Mouse (Mus musculus): ENCODE measurements at regions not wholly inside any gene's neighbourhood (a gene's known extent, or its start where the extent isn't known, plus 50 kb on each side); places are given as distances from the start of the nearest gene placed in this dataset.

DNA sequence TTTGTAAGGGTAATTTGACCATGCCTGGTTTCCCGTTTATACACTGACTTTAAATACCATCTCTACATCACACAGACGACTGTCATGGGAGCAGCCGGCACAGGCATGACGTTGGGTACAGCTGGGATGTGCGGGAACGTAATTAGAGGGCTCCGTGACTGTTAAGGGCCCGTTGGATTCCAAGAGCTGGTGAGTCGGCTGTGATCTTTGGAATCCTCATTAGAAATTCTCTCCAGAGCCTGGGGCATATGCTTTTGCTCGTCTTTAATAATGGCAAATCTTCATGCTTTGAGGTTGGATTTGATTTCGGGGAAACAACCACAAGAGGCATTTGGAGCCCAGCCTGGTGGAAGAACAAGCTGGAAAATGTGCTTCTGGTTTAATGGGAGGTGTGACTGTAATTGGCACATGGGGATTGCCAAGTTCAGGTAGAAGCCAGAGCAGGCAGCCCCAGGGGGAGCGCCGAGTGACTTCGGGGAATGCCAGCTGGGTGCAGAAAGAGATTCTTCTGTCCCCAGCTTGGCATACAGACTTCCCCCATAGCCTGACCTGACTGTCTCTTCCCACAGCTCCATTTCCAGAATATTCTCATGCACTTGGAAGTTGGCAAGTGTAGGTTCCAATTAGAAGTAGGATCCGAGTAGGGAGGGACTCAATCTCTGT, 275.4 kb upstream of the 4930535I16Rik start:
- no peak overlapping the region for H3K9ac ChIP-seq (replicated peaks; ENCODE audit: low read length)
- H3K27me3 ChIP-seq (ENCODE audit: insufficient read depth, low read length), result no peaks in the 10 kb centered on the region
- H3K4me3 ChIP-seq (ENCODE audit: low read length), result no peak overlapping the region
- WGBS, result 43% methylated on average over 15 of the region's 15 CpGs
- ATAC-seq (no peak), DNase-seq (ENCODE audit: low spot score) (peak; percentile 20)
- peaks cover 5% of the 10 kb centered on the region; the same call in 1 of the 2 replicates for H3K4me1 ChIP-seq (ENCODE audit: insufficient read depth, low read length)
- no peaks in the 10 kb centered on the region for H3K9me3 ChIP-seq (ENCODE audit: low read length)
- no peak overlapping the region for H3K4me2 ChIP-seq (ENCODE audit: low read depth, low read length)
- no peak for TF ChIP-seq CTCF (IDR thresholded peaks at IDR 0.05; ENCODE audit: low read depth)
- H3K27ac ChIP-seq, result no peak overlapping the region
- H3K36me3 ChIP-seq (ENCODE audit: insufficient read depth, low read length), result no peaks in the 10 kb centered on the region

DNA sequence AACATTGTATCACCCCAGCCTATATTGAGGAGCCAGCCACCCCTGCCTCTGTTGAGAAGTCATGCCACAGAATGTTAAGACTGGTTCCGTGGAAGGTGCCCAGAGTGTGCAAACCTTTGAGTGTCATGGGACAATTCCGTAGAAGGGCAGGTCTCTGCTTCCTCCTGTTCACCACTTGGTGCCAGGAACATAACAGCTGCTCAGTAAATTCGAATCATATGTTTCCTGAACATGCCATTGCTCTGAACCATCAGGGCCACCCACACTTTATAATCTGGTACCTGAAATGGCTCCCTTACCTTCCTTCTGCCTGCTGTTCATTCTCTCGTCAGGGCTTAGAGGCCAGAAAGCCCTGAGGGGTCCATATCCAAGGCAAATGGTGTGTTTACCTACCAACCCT, 273.0 kb upstream of the 4930535I16Rik start:
- Histone ChIP-seq H3K9me3 (ENCODE audit: low read length) (no peaks in the 10 kb centered on the region), H3K4me1 (ENCODE audit: insufficient read depth, low read length) (no peaks in the 10 kb centered on the region), H3K27ac (no peak overlapping the region), H3K27me3 (ENCODE audit: insufficient read depth, low read length) (no peaks in the 10 kb centered on the region), H3K4me3 (ENCODE audit: low read length) (no peak overlapping the region), H3K4me2 (ENCODE audit: low read depth, low read length) (no peak overlapping the region), H3K9ac (replicated peaks; ENCODE audit: low read length) (no peak overlapping the region), H3K36me3 (ENCODE audit: insufficient read depth, low read length) (no peaks in the 10 kb centered on the region)
- ATAC-seq (no peak), DNase-seq (ENCODE audit: low spot score) (no peak)
- no peak for TF ChIP-seq CTCF (IDR thresholded peaks at IDR 0.05; ENCODE audit: low read depth)
- WGBS, result 77% methylated on average over 4 of the region's 4 CpGs

DNA sequence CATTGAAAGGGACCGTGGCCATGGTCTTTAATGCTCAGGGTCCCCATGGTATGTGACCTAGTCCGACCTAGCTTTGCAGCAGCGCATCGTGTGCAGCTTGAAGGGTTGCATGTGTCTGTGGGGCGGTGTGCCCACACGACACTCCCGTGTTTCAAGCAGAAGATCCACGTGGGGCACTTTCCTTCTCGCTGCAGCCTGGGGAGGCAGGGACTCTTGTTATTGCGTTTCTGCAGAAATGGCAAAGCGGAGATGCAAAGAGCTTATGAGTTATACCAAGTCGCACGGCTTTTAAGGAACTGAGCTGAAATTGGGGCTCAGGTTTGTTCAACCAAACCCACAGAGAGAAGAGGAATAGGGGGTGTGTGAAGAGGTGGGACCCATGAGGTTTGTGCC, 272.2 kb upstream of the 4930535I16Rik start:
- ATAC-seq (no peak), DNase-seq (ENCODE audit: low spot score) (no peak)
- Histone ChIP-seq H3K4me1 (ENCODE audit: insufficient read depth, low read length) (no peaks in the 10 kb centered on the region), H3K4me2 (ENCODE audit: low read depth, low read length) (no peak overlapping the region), H3K4me3 (ENCODE audit: low read length) (no peak overlapping the region), H3K36me3 (ENCODE audit: insufficient read depth, low read length) (no peaks in the 10 kb centered on the region), H3K9me3 (ENCODE audit: low read length) (no peaks in the 10 kb centered on the region), H3K9ac (replicated peaks; ENCODE audit: low read length) (no peak overlapping the region), H3K27me3 (ENCODE audit: insufficient read depth, low read length) (0 out of 2 replicates have a peak, but pooled peaks cover 2% of the 10 kb centered on the region), H3K27ac (no peak overlapping the region)
- no peak for TF ChIP-seq CTCF (IDR thresholded peaks at IDR 0.05; ENCODE audit: low read depth)
- 77% methylated on average over 13 of the region's 13 CpGs for WGBS

DNA sequence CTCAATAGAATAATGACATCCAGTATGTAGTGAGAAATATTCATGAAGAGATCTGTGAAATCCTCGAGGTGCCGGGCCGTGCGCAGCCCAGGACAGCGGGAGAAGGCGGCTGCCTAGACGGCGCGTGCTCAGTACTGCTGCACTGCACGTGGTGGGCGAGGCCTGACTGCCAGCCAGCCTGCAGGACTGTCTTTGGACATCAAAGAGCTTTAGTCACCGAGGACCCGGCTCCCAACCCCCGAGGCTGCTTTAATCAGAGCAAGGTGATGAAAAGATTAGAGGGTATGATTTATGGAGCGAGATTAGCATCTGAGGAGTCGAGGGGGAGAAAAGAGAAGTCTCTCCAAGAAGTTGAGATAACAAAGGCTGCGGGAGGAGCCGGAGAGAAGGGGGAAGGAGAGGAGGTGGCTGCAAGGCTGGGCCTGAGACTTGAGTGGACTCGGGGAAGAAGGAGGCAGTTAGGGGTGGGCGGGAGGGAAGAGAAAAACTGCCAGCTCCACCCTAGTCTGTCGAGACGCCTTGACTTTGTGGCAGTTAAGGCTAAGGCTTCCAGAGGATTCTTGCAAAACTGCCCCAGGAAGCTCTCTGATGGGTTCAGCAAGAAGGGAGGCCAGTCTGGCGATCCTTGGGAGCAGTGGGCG, 271.6 kb upstream of the 4930535I16Rik start:
- Histone ChIP-seq H3K4me3 (ENCODE audit: low read length) (no peak overlapping the region), H3K9me3 (ENCODE audit: low read length) (no peaks in the 10 kb centered on the region), H3K4me1 (ENCODE audit: insufficient read depth, low read length) (no peaks in the 10 kb centered on the region), H3K27me3 (ENCODE audit: insufficient read depth, low read length) (0 out of 2 replicates have a peak, but pooled peaks cover 4% of the 10 kb centered on the region), H3K9ac (replicated peaks; ENCODE audit: low read length) (no peak overlapping the region), H3K27ac (no peak overlapping the region), H3K4me2 (ENCODE audit: low read depth, low read length) (no peak overlapping the region), H3K36me3 (ENCODE audit: insufficient read depth, low read length) (no peaks in the 10 kb centered on the region)
- no peak for DNase-seq (ENCODE audit: low spot score)
- no peak for TF ChIP-seq CTCF (IDR thresholded peaks at IDR 0.05; ENCODE audit: low read depth)
- no peak for ATAC-seq
- 35% methylated on average over 24 of the region's 24 CpGs for WGBS

DNA sequence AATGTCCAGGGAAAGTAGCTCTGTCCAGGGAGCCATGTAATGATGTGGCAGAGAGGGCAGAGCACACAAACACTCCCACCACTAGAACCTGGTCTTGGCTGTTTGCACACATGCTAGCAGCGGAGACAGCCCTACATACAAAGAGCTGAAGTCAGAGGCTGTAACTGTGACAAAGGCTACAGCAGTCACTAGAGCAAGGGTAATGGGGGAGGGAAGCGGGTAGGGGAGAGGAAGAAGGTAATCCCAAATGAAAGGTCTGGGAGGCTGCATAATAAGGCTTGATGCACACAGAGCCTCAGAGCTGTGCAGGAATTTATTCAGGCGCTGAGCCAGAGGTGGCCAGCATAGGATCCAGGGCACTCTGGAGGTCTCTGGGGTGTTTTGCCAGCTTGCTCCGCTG, 269.3 kb upstream of the 4930535I16Rik start:
- Histone ChIP-seq H3K27me3 (ENCODE audit: insufficient read depth, low read length) (0 out of 2 replicates have a peak, but pooled peaks cover 4% of the 10 kb centered on the region), H3K4me2 (ENCODE audit: low read depth, low read length) (no peak overlapping the region), H3K9me3 (ENCODE audit: low read length) (no peaks in the 10 kb centered on the region), H3K9ac (replicated peaks; ENCODE audit: low read length) (no peak overlapping the region), H3K36me3 (ENCODE audit: insufficient read depth, low read length) (no peaks in the 10 kb centered on the region), H3K27ac (no peak overlapping the region), H3K4me3 (ENCODE audit: low read length) (no peak overlapping the region), H3K4me1 (ENCODE audit: insufficient read depth, low read length) (no peaks in the 10 kb centered on the region)
- DNase-seq (ENCODE audit: low spot score), result no peak
- TF ChIP-seq CTCF (IDR thresholded peaks at IDR 0.05; ENCODE audit: low read depth), result no peak
- 41% methylated on average over 4 of the region's 4 CpGs for WGBS
- ATAC-seq, result no peak

DNA sequence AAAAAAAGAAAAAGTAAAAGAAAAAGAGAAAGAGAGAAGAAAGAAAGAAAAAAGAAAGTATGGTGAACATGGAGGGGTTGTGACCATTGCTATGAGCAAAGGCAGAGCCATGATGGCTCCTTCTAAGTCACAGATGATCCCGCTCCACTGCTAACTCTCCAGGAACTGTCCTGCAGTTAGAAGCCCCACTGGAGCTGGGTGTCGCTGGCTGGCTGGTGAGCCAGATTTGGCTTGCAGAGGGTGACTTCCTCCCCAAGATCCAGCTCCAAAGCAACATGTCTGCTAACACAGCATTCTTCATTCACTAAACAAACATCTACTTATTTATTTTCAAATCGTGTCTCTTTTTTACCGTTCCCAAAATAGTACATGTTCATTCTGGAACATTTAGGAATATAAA, 263.5 kb upstream of the 4930535I16Rik start:
- 88% methylated on average over 4 of the region's 4 CpGs for WGBS
- peaks cover 16% of the 10 kb centered on the region for H3K27me3 ChIP-seq (ENCODE audit: insufficient read depth, low read length)
- 0 out of 2 replicates have a peak, but pooled peaks cover 4% of the 10 kb centered on the region for H3K4me1 ChIP-seq (ENCODE audit: insufficient read depth, low read length)
- no peaks in the 10 kb centered on the region for H3K9me3 ChIP-seq (ENCODE audit: low read length)
- ATAC-seq (no peak), DNase-seq (ENCODE audit: low spot score) (no peak)
- H3K4me2 ChIP-seq (ENCODE audit: low read depth, low read length), result no peak overlapping the region
- no peak overlapping the region for H3K27ac ChIP-seq
- TF ChIP-seq CTCF (IDR thresholded peaks at IDR 0.05; ENCODE audit: low read depth), result no peak
- H3K4me3 ChIP-seq (ENCODE audit: low read length), result no peak overlapping the region
- no peak overlapping the region for H3K9ac ChIP-seq (replicated peaks; ENCODE audit: low read length)
- H3K36me3 ChIP-seq (ENCODE audit: insufficient read depth, low read length), result no peaks in the 10 kb centered on the region
